Mouse (Mus musculus): ENCODE measurements at regions not wholly inside any gene's neighbourhood (a gene's known extent, or its start where the extent isn't known, plus 50 kb on each side); places are given as distances from the start of the nearest gene placed in this dataset.

DNA sequence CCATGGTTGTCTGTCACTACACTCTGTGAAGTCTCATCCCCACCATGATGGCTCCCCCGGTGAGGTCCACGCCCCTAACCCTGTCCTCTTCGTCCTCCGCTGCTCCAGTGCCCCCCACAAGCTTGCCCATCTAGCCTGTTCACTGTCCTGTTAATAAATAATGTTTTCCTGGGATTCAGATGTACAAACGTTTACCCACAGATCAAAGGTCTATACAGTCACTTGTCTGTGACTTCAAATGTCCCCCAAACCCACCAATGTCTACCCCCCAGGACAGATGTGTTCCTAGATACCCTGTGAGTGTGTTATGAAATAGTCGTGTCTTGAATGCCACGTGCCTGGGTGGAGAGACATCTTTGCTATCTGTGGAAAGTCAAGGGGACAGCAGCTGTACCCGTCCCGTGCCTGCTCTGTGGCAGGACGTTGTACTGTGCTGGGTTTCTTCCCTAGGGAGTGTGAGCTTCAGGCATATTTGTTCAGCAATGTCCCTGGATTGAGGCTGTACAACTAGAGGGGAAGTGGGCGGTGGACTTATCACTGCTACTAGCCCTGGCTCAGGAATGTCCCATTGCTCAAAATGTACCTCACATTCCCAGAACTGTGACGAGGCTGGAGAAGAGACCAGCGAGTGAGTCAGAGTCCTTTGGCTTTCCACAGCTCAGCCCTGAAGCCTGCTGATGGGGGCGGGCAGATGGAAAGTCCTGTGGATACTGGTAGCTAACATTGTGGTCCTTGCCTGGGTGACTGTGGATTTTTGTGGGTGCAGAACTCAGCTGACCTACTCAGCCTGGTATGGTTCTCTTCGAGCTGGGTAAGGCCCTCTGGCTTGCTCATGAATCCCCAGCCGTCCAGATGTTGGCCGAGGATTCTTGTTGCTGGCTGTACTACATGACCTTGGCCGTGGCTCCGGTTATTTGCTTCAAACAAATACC, 55.1 kb upstream of the Slc45a1 start:
- TF ChIP-seq POLR2A (IDR thresholded peaks at IDR 0.05; ENCODE audit: control insufficient read depth, low read depth, low read length) (no peak), CTCF (IDR thresholded peaks at IDR 0.05; ENCODE audit: control insufficient read depth, insufficient read depth, insufficient replicate concordance, low read depth, low read length) (no peak)
